Comparison of ENCODE assay signal across 8 mouse cellular contexts in the genomic region with DNA sequence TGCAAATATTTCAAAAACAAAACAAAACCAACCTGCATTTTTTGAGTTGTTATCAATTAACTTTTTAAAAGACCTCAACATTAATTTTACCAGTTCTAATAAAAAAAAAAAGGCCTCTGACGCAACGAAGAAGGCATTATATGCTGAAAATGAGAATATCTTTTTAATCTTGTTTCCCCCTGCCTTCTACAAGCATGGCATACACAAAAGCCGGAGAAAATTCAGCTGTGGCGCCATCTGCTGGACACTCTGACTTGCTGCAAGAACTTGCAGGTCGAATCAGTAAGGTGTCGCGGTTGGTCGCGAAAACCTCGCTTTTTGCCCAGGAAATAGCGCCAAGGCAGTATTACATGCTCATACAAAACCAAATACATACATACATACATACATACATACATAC. TPM values are rescaled to one million over a fixed set of nuclear protein-coding genes. Genes with fewer than 3 reads are reported as not detected.
DNase-seq lines count a peak whose midpoint lies in the region; ATAC-seq lines count a peak whose summit lies in the region.

No protein-coding gene starts in this region.

- 2% methylated on average over 11 of the region's 11 CpGs for WGBS in embryonic facial prominence, embryonic 13.5 days
- WGBS in heart, embryonic 10.5 days, result 2% methylated on average over 11 of the region's 11 CpGs
- WGBS in kidney, embryonic 15.5 days, result 1% methylated on average over 11 of the region's 11 CpGs
- 1% methylated on average over 11 of the region's 11 CpGs for WGBS in liver, embryonic 12.5 days (ENCODE audit: insufficient replicate concordance)
- 3% methylated on average over 11 of the region's 11 CpGs for WGBS in stomach, embryonic 15.5 days

- H3K4me3 ChIP-seq in embryonic facial prominence, embryonic 13.5 days, result no peak overlapping the region
- H3K4me3 ChIP-seq in heart, embryonic 10.5 days, result 0 out of 2 replicates have a peak overlapping the region, but pooled peaks have one; percentile 53
- H3K4me3 ChIP-seq in kidney, embryonic 15.5 days (replicated peaks), result no peak overlapping the region
- H3K4me3 ChIP-seq in liver, embryonic 12.5 days, result peak overlapping the region; percentile 59; the same call in 1 of the 2 replicates
- no peak overlapping the region for H3K4me3 ChIP-seq in stomach, embryonic 15.5 days (replicated peaks)

- no peaks in the 10 kb centered on the region for H3K36me3 ChIP-seq in embryonic facial prominence, embryonic 13.5 days
- no peaks in the 10 kb centered on the region for H3K36me3 ChIP-seq in heart, embryonic 10.5 days
- no peaks in the 10 kb centered on the region for H3K36me3 ChIP-seq in kidney, embryonic 15.5 days
- H3K36me3 ChIP-seq in liver, embryonic 12.5 days, result no peaks in the 10 kb centered on the region
- no peaks in the 10 kb centered on the region for H3K36me3 ChIP-seq in stomach, embryonic 15.5 days

- ATAC-seq in embryonic facial prominence, embryonic 13.5 days (ENCODE audit: insufficient number of reproducible peaks, insufficient read depth, low FRiP score, low TSS enrichment, low read depth), result no peak
- no peak for ATAC-seq in kidney, embryonic 15.5 days (replicated peaks; ENCODE audit: low FRiP score)
- ATAC-seq in liver, embryonic 12.5 days, result no peak
- no peak for ATAC-seq in stomach, embryonic 15.5 days (ENCODE audit: insufficient read depth, low FRiP score, low read depth)

- H3K27me3 ChIP-seq in embryonic facial prominence, embryonic 13.5 days, result no peaks in the 10 kb centered on the region
- no peaks in the 10 kb centered on the region for H3K27me3 ChIP-seq in heart, embryonic 10.5 days (ENCODE audit: insufficient read depth, poor library complexity, severe bottlenecking)
- 0 out of 2 replicates have a peak, but pooled peaks cover 4% of the 10 kb centered on the region for H3K27me3 ChIP-seq in kidney, embryonic 15.5 days
- H3K27me3 ChIP-seq in liver, embryonic 12.5 days (replicated peaks), result 0 out of 2 replicates have a peak, but pooled peaks cover 3% of the 10 kb centered on the region
- no peaks in the 10 kb centered on the region for H3K27me3 ChIP-seq in stomach, embryonic 15.5 days (replicated peaks)

- peak overlapping the region; percentile 73 for H3K4me2 ChIP-seq in embryonic facial prominence, embryonic 13.5 days
- peak overlapping the region; percentile 70 for H3K4me2 ChIP-seq in kidney, embryonic 15.5 days
- peak overlapping the region; percentile 82 for H3K4me2 ChIP-seq in liver, embryonic 12.5 days
- peak overlapping the region; percentile 62; the same call in 1 of the 2 replicates for H3K4me2 ChIP-seq in stomach, embryonic 15.5 days

- H3K4me1 ChIP-seq in embryonic facial prominence, embryonic 13.5 days, result peaks cover 38% of the 10 kb centered on the region
- peaks cover 81% of the 10 kb centered on the region for H3K4me1 ChIP-seq in heart, embryonic 10.5 days
- peaks cover 41% of the 10 kb centered on the region for H3K4me1 ChIP-seq in kidney, embryonic 15.5 days
- peaks cover 44% of the 10 kb centered on the region for H3K4me1 ChIP-seq in liver, embryonic 12.5 days
- peaks cover 12% of the 10 kb centered on the region; the same call in 1 of the 2 replicates for H3K4me1 ChIP-seq in stomach, embryonic 15.5 days

- H3K27ac ChIP-seq in embryonic facial prominence, embryonic 13.5 days, result peak overlapping the region; percentile 91; the same call in 1 of the 2 replicates
- H3K27ac ChIP-seq in heart, embryonic 10.5 days, result peak overlapping the region; percentile 94
- H3K27ac ChIP-seq in kidney, embryonic 15.5 days, result peak overlapping the region; percentile 95
- H3K27ac ChIP-seq in liver, embryonic 12.5 days, result peak overlapping the region; percentile 90; the same call in 1 of the 2 replicates
- no peak overlapping the region; the same call in 1 of the 2 replicates for H3K27ac ChIP-seq in stomach, embryonic 15.5 days

- DNase-seq in 416B (ENCODE audit: low read depth), result peak; percentile 95
- peak; percentile 91 for DNase-seq in adrenal gland, postnatal 10 days
- peak; percentile 95 for DNase-seq in heart, embryonic 10.5 days (ENCODE audit: low spot score)
- DNase-seq in naive thymus-derived CD4-positive, alpha-beta T cell, adult 2 months (ENCODE audit: low read depth), result peak; percentile 95

- H3K9ac ChIP-seq in embryonic facial prominence, embryonic 13.5 days, result no peak overlapping the region
- H3K9ac ChIP-seq in kidney, embryonic 15.5 days, result peak overlapping the region; percentile 55; the same call in 1 of the 2 replicates
- peak overlapping the region; percentile 75 for H3K9ac ChIP-seq in liver, embryonic 12.5 days
- H3K9ac ChIP-seq in stomach, embryonic 15.5 days, result no peak overlapping the region

- H3K9me3 ChIP-seq in embryonic facial prominence, embryonic 13.5 days, result no peaks in the 10 kb centered on the region
- no peaks in the 10 kb centered on the region for H3K9me3 ChIP-seq in heart, embryonic 10.5 days
- no peaks in the 10 kb centered on the region for H3K9me3 ChIP-seq in kidney, embryonic 15.5 days (replicated peaks)
- no peaks in the 10 kb centered on the region for H3K9me3 ChIP-seq in liver, embryonic 12.5 days (replicated peaks)
- no peaks in the 10 kb centered on the region for H3K9me3 ChIP-seq in stomach, embryonic 15.5 days

RNA-seq across cellular contexts. Expression of a gene that starts 35.8 kb away (rescaled TPM):
- 100 to 1,000 TPM; 144 to 176 TPM for total RNA-seq in adrenal gland, postnatal 10 days (2021)
- polyA plus RNA-seq in embryonic facial prominence, embryonic 13.5 days (2015; fragmentation: Nextera tagmentation; extraction: Ambion mirVana), result 109 and 124 TPM in 2 replicates
- polyA plus RNA-seq in heart, embryonic 10.5 days (2016; fragmentation: Nextera tagmentation; extraction: Ambion mirVana), result 172 and 183 TPM in 2 replicates
- 180 and 185 TPM in 2 replicates for polyA plus RNA-seq in kidney, embryonic 15.5 days (2015; fragmentation: Nextera tagmentation; extraction: Ambion mirVana)
- polyA plus RNA-seq in liver, embryonic 12.5 days (2016; fragmentation: Nextera tagmentation; extraction: Ambion mirVana), result 242 and 244 TPM in 2 replicates
- 196 and 204 TPM in 2 replicates for polyA plus RNA-seq in stomach, embryonic 15.5 days (2015; fragmentation: Nextera tagmentation; extraction: Ambion mirVana)

RNA-seq across cellular contexts. Expression of a gene that starts 40.4 kb away (rescaled TPM):
- 100 to 1,000 TPM; 202 to 313 TPM for total RNA-seq in adrenal gland, postnatal 10 days (2021)
- polyA plus RNA-seq in embryonic facial prominence, embryonic 13.5 days (2015; fragmentation: Nextera tagmentation; extraction: Ambion mirVana), result 1,291 and 1,480 TPM in 2 replicates
- polyA plus RNA-seq in heart, embryonic 10.5 days (2016; fragmentation: Nextera tagmentation; extraction: Ambion mirVana), result 1,319 and 1,394 TPM in 2 replicates
- 854 and 1,029 TPM in 2 replicates for polyA plus RNA-seq in kidney, embryonic 15.5 days (2015; fragmentation: Nextera tagmentation; extraction: Ambion mirVana)
- polyA plus RNA-seq in liver, embryonic 12.5 days (2016; fragmentation: Nextera tagmentation; extraction: Ambion mirVana), result 180 and 181 TPM in 2 replicates
- polyA plus RNA-seq in stomach, embryonic 15.5 days (2015; fragmentation: Nextera tagmentation; extraction: Ambion mirVana), result 915 and 964 TPM in 2 replicates

RNA-seq across cellular contexts. Expression of a gene that starts 40.5 kb away (rescaled TPM):
- total RNA-seq in adrenal gland, postnatal 10 days (2021), result not detected
- not detected in 2 replicates for polyA plus RNA-seq in embryonic facial prominence, embryonic 13.5 days (2015; fragmentation: Nextera tagmentation; extraction: Ambion mirVana)
- not detected in 2 replicates for polyA plus RNA-seq in heart, embryonic 10.5 days (2016; fragmentation: Nextera tagmentation; extraction: Ambion mirVana)
- not detected in 2 replicates for polyA plus RNA-seq in kidney, embryonic 15.5 days (2015; fragmentation: Nextera tagmentation; extraction: Ambion mirVana)
- not detected in 2 replicates for polyA plus RNA-seq in liver, embryonic 12.5 days (2016; fragmentation: Nextera tagmentation; extraction: Ambion mirVana)
- polyA plus RNA-seq in stomach, embryonic 15.5 days (2015; fragmentation: Nextera tagmentation; extraction: Ambion mirVana), result not detected in 2 replicates

RNA-seq across cellular contexts. Expression of a gene that starts 59.5 kb away (rescaled TPM):
- total RNA-seq in adrenal gland, postnatal 10 days (2021), result 100 to 1,000 TPM; 329 to 414 TPM
- polyA plus RNA-seq in embryonic facial prominence, embryonic 13.5 days (2015; fragmentation: Nextera tagmentation; extraction: Ambion mirVana), result 1,422 and 1,651 TPM in 2 replicates
- polyA plus RNA-seq in heart, embryonic 10.5 days (2016; fragmentation: Nextera tagmentation; extraction: Ambion mirVana), result 1,935 and 2,007 TPM in 2 replicates
- 1,698 and 1,797 TPM in 2 replicates for polyA plus RNA-seq in kidney, embryonic 15.5 days (2015; fragmentation: Nextera tagmentation; extraction: Ambion mirVana)
- polyA plus RNA-seq in liver, embryonic 12.5 days (2016; fragmentation: Nextera tagmentation; extraction: Ambion mirVana), result 1,333 and 1,388 TPM in 2 replicates
- polyA plus RNA-seq in stomach, embryonic 15.5 days (2015; fragmentation: Nextera tagmentation; extraction: Ambion mirVana), result 1,197 and 1,299 TPM in 2 replicates

Comparison
In these comparisons a context has a peak if more than half of its experiments do, and no peak if none do; other contexts are left out.
1. H3K4me3 ChIP-seq: peak in heart, embryonic 10.5 days (single experiment) and liver, embryonic 12.5 days (single experiment); none in embryonic facial prominence, embryonic 13.5 days (single experiment), kidney, embryonic 15.5 days (single experiment) and stomach, embryonic 15.5 days (single experiment).
2. H3K9ac ChIP-seq: peak in kidney, embryonic 15.5 days (single experiment) and liver, embryonic 12.5 days (single experiment); none in embryonic facial prominence, embryonic 13.5 days (single experiment) and stomach, embryonic 15.5 days (single experiment).
3. Peak in every context shown above with its lines, with median percentiles within 50 percentile points of each other: DNase-seq and H3K4me2 ChIP-seq.